Mouse (Mus musculus): ENCODE results near the gene AW011738.

Gene AW011738

DNA sequence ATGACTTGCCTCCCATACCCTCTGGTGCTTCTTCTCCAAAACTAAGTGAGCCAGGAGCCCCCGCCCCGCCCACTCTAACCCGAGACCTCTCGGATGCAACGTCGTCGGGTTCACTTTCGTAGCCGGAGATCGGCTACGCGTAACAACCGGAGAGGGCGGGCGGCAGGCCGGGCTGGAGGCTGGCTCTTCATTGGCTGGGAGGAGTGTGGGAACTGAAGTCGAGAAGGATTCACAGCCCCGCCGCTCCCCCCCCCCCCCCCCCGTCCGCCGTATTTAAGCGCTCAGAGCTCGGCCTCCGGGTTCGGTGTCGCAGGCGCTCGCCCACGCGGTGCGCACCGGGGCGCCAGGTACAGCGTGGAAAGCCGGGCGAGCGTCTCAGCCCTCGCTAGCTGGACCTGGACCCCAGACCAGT is at the start of gene AW011738:
TSS of gene AW011738 (plus strand) at position 304 of the 412 bp plus-strand sequence.
- DNase-seq = peak; percentile 80

DNA sequence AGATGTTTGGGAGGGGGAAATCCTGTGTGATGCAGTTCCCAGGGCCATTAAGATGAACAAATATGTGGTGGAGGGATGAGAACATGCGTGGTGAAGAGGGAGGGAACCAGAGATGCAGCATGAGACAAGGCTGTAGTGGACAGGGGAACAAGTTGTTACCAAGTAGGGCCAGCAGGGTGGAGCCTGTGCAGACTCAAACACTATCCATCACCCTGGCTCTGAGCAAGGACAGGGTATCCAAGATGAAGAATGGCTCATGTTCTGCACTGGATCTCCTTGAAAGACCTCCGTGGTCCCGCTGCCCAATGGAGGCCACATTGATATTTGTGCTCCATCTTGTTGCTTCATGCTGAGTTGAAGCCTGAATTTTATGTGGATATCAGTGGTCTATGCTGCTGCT is 48.3 kb upstream of the AW011738 start:
- DNase-seq = no peak

DNA sequence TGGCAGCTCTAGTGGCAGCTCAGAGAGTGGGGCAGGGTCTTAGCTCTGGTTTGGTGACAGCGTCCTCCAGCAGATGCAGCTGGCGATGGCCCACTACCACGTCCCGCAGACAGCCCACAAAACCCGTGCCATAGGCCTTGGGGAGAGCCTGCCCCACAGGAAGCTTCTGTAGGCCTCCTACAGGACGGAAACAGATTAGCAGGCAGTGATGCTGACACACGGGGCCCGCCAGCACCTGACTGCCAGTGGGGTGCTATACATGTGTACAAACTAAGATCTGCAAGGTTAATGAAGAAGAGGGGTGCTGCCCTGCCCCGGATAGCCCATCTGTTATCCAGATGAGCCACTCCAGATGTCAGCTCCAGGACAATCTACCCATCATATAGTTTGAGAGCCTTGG is 36.6 kb upstream of the AW011738 start:
- DNase-seq = no peak

DNA sequence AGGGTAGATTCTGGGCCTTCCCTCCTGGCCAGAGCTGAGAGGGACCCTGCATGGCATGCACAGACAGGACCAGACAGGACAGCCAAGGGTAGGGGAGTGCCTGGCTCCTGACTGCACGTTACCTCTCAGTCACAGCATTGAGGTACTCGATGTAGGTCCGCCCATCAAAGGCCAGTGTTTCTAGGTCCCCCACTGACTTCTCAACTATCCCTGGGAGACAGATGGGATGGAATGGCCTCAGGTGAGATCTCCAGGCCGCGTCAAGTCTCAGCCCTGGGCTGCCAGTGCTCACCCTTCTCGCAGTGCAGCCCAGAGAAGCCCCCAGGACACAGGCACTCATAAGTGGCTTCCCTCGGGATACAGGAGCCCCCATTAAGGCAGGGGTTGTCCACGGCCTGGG is 34.5 kb upstream of the AW011738 start:
- DNase-seq = no peak

DNA sequence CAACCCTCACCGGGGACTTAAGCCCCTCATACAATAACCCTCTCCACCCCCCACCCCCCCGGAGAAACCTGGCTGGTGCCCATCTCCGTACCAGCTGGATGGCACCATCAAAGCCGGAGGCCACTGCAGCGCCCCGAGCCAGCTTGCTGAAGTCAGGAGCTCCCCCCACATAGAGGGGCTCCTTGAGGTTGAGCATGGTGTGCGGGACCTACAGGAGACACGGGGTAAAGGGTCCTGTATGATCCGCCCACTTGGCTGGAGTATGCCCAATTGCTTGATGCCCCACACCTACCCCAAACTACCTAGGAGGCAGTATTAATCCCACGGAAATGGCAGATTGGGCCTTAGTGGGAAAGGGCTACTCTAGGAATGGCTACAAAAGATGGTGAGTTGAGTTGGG is 34.0 kb upstream of the AW011738 start:
- no peak for DNase-seq

DNA sequence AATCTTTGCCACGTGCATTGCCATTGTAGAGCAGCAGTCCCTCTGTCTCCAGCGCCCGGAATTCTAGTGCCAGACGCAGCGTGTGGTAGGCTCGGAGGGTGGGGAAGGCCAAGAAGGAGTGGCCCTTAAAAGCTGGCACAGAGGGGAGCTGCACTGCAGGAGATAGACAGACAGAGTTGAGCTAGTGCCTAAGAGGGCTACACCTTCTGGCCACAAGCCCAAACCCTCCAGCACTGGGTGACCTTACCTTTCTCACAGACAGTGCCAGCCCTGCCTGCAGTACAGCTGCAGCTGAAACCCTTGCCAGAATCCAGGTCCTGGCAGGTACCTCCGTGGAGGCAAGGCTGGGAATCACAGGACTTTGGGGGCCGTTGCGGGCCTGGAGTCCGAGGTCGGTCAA is 31.3 kb upstream of the AW011738 start:
- no peak for DNase-seq

DNA sequence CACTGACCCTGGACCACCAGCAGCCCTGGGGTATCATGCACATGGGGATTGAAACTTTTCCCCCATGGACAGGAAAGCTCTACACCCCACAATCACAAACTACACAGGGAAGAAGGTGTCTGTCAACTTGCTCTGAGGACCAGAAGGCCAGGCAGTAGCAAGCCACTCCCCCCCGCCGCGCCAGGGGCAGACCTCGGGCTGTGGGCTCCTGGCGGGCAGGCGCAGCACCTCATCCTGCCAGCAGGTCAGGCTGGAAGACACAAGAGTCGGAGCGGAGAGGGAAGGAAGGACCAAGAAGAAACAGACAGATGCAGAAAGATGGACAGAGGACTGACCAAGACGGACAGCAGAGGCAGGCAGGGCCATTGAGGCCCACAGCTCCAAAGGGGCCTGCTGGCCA is 25.5 kb upstream of the AW011738 start:
- DNase-seq = no peak

DNA sequence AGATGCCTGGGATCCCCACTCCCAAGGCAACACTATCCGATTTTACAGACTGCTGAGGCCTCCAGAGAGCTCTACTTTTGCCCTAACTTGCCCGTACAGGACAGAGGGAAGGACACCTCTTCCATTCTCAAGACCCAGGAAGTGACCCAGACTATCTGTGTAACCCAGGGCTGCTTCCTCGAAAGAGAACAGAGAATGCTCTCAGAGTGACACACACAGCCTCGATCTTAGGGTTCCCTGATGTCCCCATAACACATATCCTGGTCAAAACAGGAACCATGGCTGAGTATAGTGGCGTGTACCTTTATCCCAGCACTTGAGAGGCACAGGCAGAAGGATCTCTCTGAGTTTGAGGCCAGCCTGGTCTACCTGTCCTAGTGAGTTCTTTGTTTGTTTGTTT is 19.4 kb upstream of the AW011738 start:
- DNase-seq = no peak

DNA sequence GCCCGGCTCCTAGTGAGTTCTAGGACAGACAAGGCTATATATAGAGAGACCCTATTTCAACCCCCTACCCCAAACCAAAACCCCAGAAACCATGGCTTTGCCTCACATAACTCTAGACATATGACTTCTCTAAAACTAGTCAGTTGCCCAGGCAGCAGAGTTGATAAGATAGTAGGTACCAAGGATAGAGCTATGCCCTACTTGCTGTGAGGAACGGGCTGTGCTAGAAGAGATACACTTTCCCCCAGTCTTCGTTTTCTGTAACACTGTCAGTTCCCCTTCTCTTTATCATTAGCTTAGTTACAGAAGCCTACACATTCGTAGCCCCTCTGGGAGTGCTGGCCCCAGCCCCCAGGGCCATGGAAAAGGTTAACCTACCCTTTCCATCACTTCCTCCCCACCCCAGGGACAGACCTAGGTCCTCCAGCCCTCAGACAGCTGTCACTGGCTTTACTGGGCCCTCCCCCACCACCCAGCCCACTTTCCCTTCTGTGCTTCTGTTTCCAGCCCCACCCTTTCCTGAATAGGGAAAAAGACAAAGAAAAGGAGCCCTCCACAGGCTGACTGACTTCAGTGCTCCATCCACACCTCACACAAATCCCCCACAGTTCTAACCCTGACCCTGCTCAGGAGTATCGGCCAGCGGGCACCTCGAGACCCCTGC is 18.7 kb upstream of the AW011738 start:
- no peak for DNase-seq

DNA sequence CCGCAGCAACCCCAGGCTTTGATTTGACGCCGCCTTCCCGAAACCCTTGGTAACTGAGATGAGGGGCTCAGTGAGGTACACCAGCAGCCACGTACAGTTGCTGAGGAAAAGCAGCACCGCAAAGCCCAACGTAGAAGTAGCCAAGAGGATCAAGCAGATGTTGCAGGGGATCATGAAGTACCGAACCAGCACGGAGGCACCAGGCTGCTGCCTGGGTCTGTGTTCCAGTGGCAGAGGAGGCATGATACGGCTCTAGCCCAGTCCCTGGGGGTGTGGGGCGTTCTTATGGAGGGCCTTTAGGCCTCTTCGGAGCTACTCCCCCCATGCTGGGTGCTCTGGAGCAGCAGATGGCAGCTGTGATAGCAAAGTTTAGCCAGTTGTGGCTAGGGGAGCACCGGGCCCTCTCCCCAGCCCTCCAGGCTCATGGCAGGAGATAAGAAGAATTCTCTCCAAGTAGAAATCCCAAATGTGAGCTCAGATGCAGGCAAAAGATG is 17.6 kb upstream of the AW011738 start:
- DNase-seq = no peak

DNA sequence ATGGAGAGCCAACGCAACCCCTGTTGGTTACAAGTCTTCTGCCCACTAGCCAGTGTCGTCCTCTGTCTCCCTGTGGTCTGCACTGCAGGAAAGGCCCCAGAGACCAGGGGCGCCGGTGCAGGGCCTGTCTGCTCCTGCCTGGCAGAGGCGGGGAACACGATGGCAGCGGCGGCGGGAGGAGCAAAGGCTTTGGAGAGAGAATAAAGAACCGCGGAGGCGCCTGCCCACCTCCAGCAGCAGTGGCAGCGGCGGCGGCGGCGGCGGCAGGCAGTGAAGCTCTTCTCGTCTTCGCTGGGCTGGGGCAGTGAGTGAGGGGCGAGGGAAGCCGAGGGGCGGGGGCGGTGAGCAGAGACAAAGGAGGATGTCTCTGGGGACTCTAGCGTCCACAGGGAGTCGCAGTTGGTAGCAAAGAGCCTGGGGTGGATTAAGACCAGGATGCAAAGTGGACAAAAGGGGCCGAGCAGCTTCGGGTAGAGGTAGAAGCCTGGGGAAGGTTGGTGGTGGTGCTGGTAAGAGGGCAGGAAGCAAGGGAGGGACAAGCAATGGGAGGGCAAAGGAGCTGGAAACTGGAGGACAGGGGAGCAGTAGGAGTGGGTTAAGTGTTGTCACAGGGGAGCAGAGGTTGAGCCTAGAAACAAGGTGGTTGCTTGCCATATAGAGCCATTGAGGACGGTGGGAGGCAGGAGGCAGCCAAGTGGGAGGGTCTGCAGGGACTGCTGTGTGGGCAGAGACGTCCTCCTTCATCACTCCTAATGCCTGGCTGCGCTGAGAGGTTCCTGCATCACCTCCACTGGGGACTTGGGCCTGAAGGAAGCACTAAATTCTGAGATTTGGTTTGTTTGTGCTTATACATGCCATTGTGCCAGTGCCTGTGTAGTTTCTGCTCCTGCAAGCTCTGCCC is 16.9 kb upstream of the AW011738 start:
- DNase-seq = no peak

DNA sequence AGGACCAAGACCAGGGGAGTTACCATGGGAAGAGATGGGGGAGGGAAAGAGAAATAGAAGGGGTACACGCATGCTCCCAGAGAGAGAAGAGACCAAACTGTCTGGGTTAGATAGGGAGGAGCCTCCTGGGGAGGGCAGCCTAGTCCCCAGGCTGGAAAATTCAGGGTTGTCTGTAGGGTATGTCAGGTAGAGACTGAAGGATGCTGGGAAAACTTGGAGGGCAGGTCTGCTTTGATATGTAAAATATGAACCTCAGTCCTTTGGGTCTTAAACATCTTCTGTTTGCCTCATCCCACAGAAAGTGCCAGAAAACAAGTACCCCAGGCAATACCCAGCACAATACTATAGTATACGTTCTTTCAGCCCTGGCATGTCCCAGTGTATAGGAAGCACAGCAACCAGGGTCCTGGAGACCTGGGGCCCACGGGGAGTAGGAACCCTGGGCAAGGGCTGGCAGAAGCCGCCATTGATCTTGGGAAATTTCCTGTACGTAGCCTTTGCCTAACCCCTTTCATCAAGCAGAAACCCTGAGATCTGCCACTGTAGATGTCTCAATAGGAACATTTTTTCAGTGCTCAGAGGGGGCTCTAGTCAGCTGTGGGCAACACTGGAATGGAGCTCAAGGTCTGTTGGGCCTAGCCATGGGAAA is 14.8 kb upstream of the AW011738 start:
- DNase-seq = no peak

DNA sequence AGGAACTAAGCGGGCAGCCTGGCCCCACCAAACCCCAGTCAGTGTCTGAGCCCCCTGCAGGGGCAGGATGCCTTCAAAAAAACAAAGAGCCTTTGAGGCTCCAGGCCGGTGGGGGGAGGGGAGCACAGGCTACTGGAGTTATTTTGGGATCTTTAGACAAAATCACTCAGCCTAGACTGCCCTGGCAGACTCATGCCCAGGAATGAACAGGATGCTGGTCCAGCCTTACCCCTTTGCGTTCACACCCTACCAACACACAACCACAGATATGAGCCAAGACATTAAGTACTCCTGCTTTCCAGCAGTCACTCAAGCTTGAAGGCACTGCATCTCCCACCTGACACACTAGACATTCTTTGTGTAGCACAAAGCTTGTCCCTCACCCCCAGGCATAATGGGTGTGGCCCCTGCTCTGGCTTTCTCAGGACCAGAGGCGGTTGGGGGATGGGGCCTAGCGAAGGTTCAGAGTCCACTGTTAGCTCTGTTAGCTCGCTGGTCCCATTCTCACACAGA is 14.2 kb upstream of the AW011738 start:
- peak; percentile 74 for DNase-seq

DNA sequence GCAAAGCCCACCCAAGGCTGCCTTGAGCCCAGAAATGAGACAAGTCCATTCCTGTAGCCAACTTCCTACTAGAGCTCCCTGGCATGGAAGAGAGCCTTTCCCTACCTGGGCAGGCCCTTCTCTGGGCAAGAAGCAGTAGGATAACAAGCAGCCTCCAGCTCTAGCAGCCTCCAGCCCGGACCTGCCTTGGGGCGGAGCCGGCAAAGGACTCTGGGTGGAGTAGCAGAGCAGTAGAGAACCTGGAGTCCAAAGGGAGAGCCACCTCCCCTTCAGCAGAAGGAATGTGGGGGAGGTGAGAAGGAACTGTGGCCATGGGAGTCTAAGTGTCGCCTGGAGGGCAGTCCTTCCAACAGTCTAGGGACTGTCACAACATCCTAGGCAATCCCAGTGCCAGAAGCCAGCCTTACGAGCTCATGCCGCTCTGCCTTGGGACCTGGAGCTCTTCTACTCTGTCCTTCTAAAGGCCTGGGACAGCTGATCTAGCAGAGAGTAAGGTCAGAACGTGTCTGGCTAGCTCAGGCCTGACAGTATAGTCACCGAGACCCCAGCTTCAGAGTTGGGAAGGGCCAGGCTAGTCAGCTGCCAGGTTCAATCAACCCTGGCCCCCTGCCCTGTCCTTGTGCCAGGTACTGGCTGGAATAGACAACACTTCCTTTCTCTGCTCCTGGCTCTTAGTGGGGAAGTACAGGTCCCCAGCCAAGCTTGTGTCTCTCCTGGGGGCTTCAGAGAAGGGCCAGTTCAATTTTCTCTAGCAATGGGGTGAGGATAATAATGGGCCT is 10.5 kb upstream of the AW011738 start:
- peak; percentile 84 for DNase-seq

DNA sequence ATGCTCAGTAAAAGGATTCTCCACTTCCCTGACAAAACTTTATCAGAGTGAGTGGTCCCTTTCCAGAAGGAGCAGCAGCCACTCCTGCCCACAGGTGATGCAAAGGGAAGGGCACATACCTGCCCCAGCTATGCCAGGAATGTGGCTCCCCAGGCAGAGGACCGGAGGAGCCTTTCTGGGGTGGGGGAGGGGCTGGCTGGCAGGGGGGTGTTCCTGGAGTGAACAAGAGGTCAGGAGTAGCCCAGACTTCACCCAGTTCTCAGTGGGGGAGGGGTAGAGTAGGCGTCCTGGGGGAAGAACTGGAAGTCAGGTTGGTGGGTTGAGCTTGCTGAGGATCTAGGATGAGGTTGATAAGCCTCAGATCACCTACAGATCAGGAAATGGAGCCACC is 9.9 kb upstream of the AW011738 start:
- peak; percentile 74 for DNase-seq

DNA sequence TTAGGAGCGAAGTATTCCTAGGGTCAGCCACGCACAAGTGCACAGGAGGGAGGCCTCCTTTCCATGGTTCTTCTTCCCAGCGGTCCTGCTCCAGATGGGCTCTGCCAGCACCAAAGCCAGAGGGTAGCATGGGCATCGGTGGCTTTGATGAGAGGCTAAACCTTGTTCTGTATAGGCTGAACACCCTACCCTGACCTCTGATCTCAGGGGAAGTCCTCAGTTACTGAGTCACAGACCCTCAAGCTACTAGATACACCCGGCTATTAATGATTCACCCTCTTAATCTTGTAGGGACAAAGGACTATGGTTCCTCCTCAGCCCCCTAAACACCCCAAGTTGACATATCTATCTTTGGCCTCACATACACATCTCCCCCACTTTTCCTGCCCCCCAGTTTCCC is 9.2 kb upstream of the AW011738 start:
- peak; percentile 46 for DNase-seq

DNA sequence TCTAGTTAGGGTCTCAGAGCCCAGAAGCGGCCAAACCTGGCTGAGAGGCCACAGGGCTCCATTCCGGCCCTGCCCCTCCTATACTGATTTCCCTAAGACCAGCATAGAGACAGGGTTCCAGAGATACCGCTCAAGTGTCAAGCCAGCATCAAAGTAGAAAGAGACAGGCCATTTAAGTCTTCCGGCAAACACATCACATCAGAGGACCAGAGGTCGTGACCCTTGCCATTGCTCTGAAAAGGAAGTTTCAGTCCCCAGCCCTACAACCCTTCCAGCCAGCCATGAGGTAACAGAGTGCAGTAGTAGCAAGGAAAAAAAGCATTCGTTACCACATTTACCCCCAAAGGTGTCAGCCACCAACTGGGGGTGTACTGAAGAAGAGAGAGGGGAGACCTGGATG is 8.8 kb upstream of the AW011738 start:
- no peak for DNase-seq

DNA sequence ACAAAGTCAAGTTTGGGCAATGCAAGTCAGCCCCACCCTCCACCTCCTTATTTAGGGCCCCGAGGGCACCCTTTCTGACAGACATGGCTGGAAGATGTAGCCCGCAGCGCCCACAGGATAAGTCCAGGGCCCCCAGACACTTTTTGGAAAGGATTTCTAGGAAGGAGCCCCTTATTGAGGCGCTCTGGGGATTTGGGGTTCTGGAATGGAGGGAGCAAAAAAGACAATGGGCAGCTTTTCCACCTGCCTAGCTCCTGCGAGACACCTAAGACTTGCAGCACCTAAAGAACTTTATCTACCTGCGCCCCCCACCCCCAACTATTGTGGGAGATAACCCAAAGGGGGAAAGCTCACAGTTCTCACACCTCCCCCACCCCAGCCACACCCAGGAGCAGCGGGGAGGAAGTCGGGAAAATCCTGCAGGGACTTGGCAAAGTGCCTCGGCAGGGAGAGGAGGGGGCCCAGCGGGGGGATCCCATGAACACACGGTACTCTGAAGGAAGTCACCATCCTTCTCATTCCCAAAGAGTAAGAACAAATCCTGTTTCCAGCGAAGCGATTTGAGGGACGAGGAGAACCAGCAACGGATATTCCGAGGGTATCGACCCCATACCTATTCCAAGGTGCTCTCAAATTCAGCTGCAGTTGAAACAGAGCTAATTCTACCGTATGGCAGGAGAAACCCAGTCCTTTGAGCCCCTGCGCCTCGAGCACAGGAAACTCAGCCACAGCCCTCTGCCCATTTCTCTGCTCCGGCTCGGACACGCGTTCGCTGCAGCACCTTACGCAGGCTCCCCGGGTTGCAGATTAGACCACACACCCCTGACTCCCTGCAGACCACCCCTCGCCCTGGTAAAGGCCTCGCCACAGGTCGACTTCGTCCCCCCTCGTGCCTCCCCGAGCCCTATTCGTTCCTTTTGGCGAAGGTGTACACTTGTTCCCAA is 6.9 kb upstream of the AW011738 start:
- DNase-seq = peak; percentile 86

DNA sequence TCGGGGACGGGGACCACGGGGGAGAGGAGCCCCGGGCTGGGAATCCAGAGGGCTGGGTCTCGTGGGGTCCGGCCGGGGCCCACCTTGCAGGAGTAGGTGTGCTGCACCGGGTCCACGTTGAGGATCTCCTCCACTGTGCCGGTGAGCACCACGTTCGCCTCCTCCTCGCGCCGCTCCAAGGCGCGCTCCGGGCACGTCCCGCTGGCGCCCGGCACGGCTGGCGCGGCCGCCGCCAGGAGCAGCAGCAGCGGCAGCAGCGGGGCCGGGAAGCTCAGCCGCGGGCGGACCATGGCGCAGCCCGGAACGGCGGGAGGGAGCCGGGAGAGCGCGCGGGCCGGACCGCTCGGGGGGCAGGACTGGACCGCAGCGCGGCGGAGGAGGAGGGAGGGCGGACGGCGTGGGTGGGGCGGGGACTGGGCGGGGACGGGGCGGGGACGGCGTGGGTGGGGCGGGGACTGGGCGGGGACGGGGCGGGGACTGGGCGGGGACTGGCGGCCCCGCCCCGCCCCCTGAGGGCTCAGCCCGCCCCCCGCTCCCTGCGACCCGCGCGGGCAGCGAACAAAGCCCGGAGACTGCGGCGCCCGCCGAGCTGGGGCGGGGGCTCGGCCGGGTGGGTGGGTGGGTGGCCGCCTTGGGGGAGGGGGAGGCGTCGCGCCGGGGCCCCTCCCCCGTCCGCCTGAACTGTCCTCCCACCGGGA is 5.8 kb upstream of the AW011738 start, which contains the start of gene Agrn:
TSS of gene Agrn (minus strand) at position 358 of the 698 bp plus-strand sequence.
- peak; percentile 87 for DNase-seq

DNA sequence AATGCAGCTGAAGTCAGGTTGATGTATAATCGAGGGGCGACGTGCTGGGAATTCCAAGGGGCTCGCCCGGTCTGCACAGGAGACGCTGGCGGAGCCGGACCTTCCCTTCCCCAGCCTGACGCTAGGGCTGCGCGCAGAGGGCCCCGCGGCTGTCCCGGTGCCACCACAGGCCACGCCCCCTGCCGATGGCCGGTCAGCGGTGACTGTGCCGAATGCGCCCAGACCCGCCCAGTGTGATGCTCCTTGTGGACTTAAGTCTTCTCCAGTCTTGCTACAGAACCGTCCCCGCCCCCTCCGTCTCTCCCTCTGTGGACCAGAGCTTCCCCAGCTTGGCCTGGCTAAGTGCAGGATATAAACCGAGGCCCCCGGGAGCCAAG is 5.3 kb upstream of the AW011738 start:
- DNase-seq = peak; percentile 95

All from kidney, postnatal 14 days (tissue).